Mouse (Mus musculus) bone marrow, adult 2 months (tissue): ENCODE measurements around the gene Sfxn4.

Experiments used
- CTCF ChIP-seq: fragments of 200-500 bp; IDR thresholded peaks from 2 replicates; pipeline ENCODE4 v1.5.1; 2011; ENCODE audit warnings: low read length, control low read depth; ENCODE audit not compliant: control insufficient read depth, insufficient read depth
- POLR2A ChIP-seq: fragments of 200-500 bp; IDR thresholded peaks from 2 replicates; pipeline ENCODE4 v1.6.1; 2011; ENCODE audit warnings: low read depth, mild to moderate bottlenecking, control low read depth, low read length, borderline replicate concordance; ENCODE audit not compliant: control insufficient read depth

- TF ChIP-seq CTCF, result no peak
- no peak for TF ChIP-seq POLR2A
Observed at GRCm38 (mm10) chr19:60887637-60888036, 26.4 kb upstream of the Sfxn4 start.
